Mouse (Mus musculus): ENCODE measurements around the gene Atp5l. TPM values are rescaled to one million over a fixed set of nuclear protein-coding genes. Genes with fewer than 3 reads are reported as not detected.

Atp5l gene
- 100 to 1,000 TPM; 129 to 153 TPM for total RNA-seq (2023)

DNA sequence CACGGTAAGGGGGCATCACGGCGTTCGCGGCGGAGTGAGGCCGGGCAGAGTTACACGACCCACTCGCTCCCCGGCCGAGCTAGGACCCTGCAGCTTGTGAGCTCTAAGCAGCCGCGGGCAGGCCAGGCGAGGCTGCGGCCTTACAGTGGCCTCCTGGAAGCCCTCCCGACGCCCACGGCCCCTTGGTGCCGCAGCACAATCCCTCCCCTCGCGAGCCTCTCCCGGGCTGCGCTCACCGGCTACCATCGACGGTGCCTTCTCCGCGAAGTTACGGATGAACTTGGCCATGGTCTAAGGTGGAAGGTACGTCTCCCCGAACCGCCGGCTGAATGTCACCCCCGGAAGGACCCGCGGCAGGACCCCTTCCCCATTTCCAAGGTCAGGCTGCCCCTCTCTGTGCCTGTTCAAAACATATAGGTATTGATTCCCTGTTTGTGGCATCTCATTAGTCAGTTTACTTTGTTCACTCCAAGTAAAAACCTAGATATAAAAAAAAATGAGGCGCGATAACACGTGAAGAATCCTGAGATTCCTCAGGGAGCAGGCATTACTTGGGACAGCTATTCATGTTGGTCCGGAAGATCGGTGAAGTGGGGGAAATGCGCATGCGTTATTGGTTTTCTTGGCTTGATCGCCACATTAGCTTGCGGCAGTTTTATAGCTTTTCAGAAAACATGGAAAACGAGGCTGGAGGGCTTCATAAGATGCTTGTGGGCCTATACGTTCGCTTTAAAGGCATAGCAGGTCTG, at the start of gene Atp5l:
Gene Atp5l, minus strand, starts transcription at position 369 of the 749 bp plus-strand sequence.

DNA sequence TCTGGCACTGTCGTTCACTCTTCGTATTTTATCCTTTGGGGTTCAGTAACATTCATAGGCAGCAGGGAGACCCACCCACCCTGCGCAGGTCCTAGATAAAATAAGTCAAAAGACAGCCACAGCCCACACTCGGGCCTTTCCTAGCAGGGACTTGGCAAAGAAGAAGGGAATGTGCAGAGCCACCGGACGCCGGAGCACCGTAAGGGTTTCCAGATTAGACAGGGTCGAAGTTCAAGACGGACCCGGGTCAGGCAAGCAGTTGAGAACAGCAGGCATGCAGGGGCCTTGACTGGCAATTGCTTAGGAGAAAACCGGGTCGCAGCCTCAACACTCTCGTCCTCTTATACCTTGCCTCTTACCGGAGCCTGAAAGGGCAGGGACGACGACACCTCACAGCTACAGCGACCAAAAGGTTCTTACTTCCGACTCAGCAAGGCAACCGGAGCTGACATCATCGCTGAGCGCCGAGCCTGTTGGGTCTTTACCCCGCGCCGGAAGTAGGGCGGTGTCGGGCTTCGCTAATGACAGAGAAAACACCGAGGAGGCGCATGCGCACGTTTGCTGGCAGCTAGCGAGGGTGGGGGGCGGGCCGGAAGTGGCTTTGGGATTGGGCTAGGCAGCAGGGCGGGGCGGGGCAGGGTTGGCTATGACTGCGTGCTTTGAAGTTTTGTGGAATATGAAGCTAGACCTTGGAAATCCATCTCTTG, 44.7 kb upstream of the Atp5l start, which contains the start of gene Ube4a:
Gene Ube4a, minus strand, starts transcription at position 475 of the 707 bp plus-strand sequence.

DNA sequence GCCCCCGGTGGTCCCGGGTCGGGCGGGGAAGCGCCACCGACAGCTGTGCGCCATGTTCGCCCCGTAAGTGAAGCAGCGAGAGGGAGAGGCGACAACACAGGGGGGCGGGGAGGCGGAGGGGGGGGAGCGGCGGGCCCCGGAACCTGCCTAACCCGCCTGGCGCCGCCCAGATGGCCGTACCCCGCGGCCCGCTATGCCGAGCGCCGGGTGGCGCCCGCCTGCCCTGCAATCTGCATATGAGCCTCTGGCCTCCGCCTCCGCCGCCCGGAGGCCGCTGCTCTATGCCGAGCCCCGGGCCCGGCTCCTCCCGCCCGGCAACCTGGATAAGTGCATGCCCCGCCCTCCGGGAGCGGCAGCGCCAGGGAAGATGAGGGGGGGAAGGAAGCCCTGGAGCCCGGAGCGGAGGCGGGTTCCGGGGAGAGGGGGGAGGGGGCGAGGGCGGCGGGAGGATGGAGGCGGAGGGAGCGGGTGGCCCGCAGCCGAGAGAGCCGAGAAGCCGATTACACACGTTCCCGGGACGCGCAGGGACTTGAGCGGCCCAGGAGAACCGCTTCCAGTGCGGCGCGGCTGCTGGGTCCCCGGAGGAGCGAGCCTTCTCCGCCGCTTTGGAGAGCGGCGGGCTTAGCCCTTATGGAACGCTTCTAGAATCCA, 39.2 kb downstream of the Atp5l start, which contains the start of gene Kmt2a:
Gene Kmt2a, minus strand, starts transcription at position 76 of the 651 bp plus-strand sequence.

Other genes with a start within 250 kb of the Atp5l start
- not detected for gene Treh, start 247.5 kb downstream of the Atp5l start, total RNA-seq (2023)
- gene Phldb1, start 185.5 kb downstream of the Atp5l start, total RNA-seq (2023): under 1 TPM in 1 of 2 experiments, not detected in 1; 0.49 TPM
- gene Arcn1, start 152.9 kb downstream of the Atp5l start, total RNA-seq (2023): 100 to 1,000 TPM; 130 to 137 TPM
- gene Ift46, start 152.8 kb downstream of the Atp5l start, total RNA-seq (2023): 10 to 100 TPM; 56.9 to 65.4 TPM
- gene Tmem25, start 121.4 kb downstream of the Atp5l start, total RNA-seq (2023): under 1 TPM; 0.81 to 0.92 TPM
- 1 to 10 TPM; 4.9 to 5.5 TPM for gene Ttc36, start 117.7 kb downstream of the Atp5l start, total RNA-seq (2023)
- gene Kmt2a, start 39.4 kb downstream of the Atp5l start, total RNA-seq (2023): 100 to 1,000 TPM; 138 to 150 TPM
- gene Ube4a, start 44.9 kb upstream of the Atp5l start, total RNA-seq (2023): 100 to 1,000 TPM; 102 to 103 TPM
- 1 to 10 TPM; 1.5 to 3.8 TPM for gene Cd3g, start 59.7 kb upstream of the Atp5l start, total RNA-seq (2023)
- 1 to 10 TPM; 2.3 to 4.2 TPM for gene Cd3d, start 61.0 kb upstream of the Atp5l start, total RNA-seq (2023)
- 1 to 10 TPM; 1.3 to 5.0 TPM for gene Cd3e, start 88.9 kb upstream of the Atp5l start, total RNA-seq (2023)
- under 1 TPM; 0.44 to 0.80 TPM for gene Mpzl2, start 119.1 kb upstream of the Atp5l start, total RNA-seq (2023)
- 10 to 100 TPM in 1 of 2 experiments, 1 to 10 TPM in 1; 9.4 to 11.5 TPM for gene Mpzl3, start 134.4 kb upstream of the Atp5l start, total RNA-seq (2023)
- 10 to 100 TPM; 26.2 to 30.4 TPM for gene Jaml, start 158.4 kb upstream of the Atp5l start, total RNA-seq (2023)
- 1 to 10 TPM in 1 of 2 experiments, under 1 TPM in 1; 0.53 to 1.2 TPM for gene Scn2b, start 197.0 kb upstream of the Atp5l start, total RNA-seq (2023)
- under 1 TPM; 0.47 to 0.49 TPM for gene Scn4b, start 217.7 kb upstream of the Atp5l start, total RNA-seq (2023)